Mouse (Mus musculus): ENCODE measurements around the gene Lrrc8a. TPM values are rescaled to one million over a fixed set of nuclear protein-coding genes. Genes with fewer than 3 reads are reported as not detected.

Lrrc8a gene
- polyA plus RNA-seq, 1 experiment from 2014 or later = 10.5 TPM

GRCm38 (mm10) chr2:30252521-30252920 lies 15.0 kb downstream of the Lrrc8a start:
- H3K27ac ChIP-seq (replicated peaks) = no peak overlapping the region
- peaks cover 66% of the 10 kb centered on the region for H3K36me3 ChIP-seq (replicated peaks)
- H3K4me3 ChIP-seq (replicated peaks) = no peak overlapping the region
- no peaks in the 10 kb centered on the region for H3K27me3 ChIP-seq
- no peaks in the 10 kb centered on the region for H3K9me3 ChIP-seq (replicated peaks)
- ATAC-seq (ENCODE audit: insufficient read depth) = no peak
- WGBS (ENCODE audit: insufficient replicate concordance) = 68% methylated on average over 3 of the region's 3 CpGs
- no peak overlapping the region for H3K9ac ChIP-seq
- peaks cover 40% of the 10 kb centered on the region for H3K4me1 ChIP-seq (replicated peaks)
- no peak overlapping the region for H3K4me2 ChIP-seq

- no peaks in the 10 kb centered on the region for H3K9me3 ChIP-seq (replicated peaks)
- WGBS (ENCODE audit: insufficient replicate concordance) = 41% methylated on average over 5 of the region's 5 CpGs
- H3K4me3 ChIP-seq (replicated peaks) = no peak overlapping the region
- no peak for ATAC-seq (ENCODE audit: insufficient read depth)
- no peak overlapping the region for H3K4me2 ChIP-seq
- H3K9ac ChIP-seq = no peak overlapping the region
- peaks cover 67% of the 10 kb centered on the region for H3K36me3 ChIP-seq (replicated peaks)
- H3K4me1 ChIP-seq (replicated peaks) = peaks cover 48% of the 10 kb centered on the region
- no peak overlapping the region for H3K27ac ChIP-seq (replicated peaks)
- H3K27me3 ChIP-seq = no peaks in the 10 kb centered on the region
Measured at GRCm38 (mm10) chr2:30253809-30254208, 16.3 kb downstream of the Lrrc8a start.

- Histone ChIP-seq H3K4me2 (no peak overlapping the region), H3K4me1 (replicated peaks) (peaks cover 51% of the 10 kb centered on the region), H3K9me3 (replicated peaks) (no peaks in the 10 kb centered on the region), H3K4me3 (replicated peaks) (no peak overlapping the region), H3K27me3 (no peaks in the 10 kb centered on the region), H3K9ac (no peak overlapping the region), H3K27ac (replicated peaks) (no peak overlapping the region), H3K36me3 (replicated peaks) (peaks cover 69% of the 10 kb centered on the region)
- no peak for ATAC-seq (ENCODE audit: insufficient read depth)
- 92% methylated on average over 42 of the region's 42 CpGs for WGBS (ENCODE audit: insufficient replicate concordance)
Measured at GRCm38 (mm10) chr2:30255631-30256395, 18.3 kb downstream of the Lrrc8a start.

- Histone ChIP-seq H3K9ac (no peak overlapping the region), H3K9me3 (replicated peaks) (no peaks in the 10 kb centered on the region), H3K4me1 (replicated peaks) (peaks cover 41% of the 10 kb centered on the region), H3K36me3 (replicated peaks) (peaks cover 78% of the 10 kb centered on the region), H3K4me2 (no peak overlapping the region), H3K4me3 (replicated peaks) (no peak overlapping the region), H3K27me3 (no peaks in the 10 kb centered on the region), H3K27ac (replicated peaks) (no peak overlapping the region)
- ATAC-seq (ENCODE audit: insufficient read depth) = no peak
- WGBS (ENCODE audit: insufficient replicate concordance) = 90% methylated on average over 30 of the region's 30 CpGs
Measured at GRCm38 (mm10) chr2:30256616-30257350, 19.3 kb downstream of the Lrrc8a start.

GRCm38 (mm10) chr2:30257699-30258460 lies 20.4 kb downstream of the Lrrc8a start:
- H3K9me3 ChIP-seq (replicated peaks) = no peaks in the 10 kb centered on the region
- 48% methylated on average over 7 of the region's 7 CpGs for WGBS (ENCODE audit: insufficient replicate concordance)
- no peaks in the 10 kb centered on the region for H3K27me3 ChIP-seq
- no peak overlapping the region for H3K9ac ChIP-seq
- ATAC-seq (ENCODE audit: insufficient read depth) = no peak
- H3K27ac ChIP-seq (replicated peaks) = no peak overlapping the region
- H3K4me2 ChIP-seq = no peak overlapping the region
- H3K36me3 ChIP-seq (replicated peaks) = peaks cover 82% of the 10 kb centered on the region
- peaks cover 31% of the 10 kb centered on the region for H3K4me1 ChIP-seq (replicated peaks)
- H3K4me3 ChIP-seq (replicated peaks) = no peak overlapping the region

- H3K4me3 ChIP-seq (replicated peaks) = no peak overlapping the region
- H3K4me2 ChIP-seq = no peak overlapping the region
- no peaks in the 10 kb centered on the region for H3K27me3 ChIP-seq
- ATAC-seq (ENCODE audit: insufficient read depth) = peak; percentile 30; the same call in 1 of the 2 replicates
- no peaks in the 10 kb centered on the region for H3K9me3 ChIP-seq (replicated peaks)
- WGBS (ENCODE audit: insufficient replicate concordance) = 47% methylated on average over 4 of the region's 4 CpGs
- H3K36me3 ChIP-seq (replicated peaks) = peaks cover 84% of the 10 kb centered on the region
- no peak overlapping the region for H3K27ac ChIP-seq (replicated peaks)
- peaks cover 28% of the 10 kb centered on the region for H3K4me1 ChIP-seq (replicated peaks)
- H3K9ac ChIP-seq = no peak overlapping the region
Measured at GRCm38 (mm10) chr2:30258600-30258999, 21.1 kb downstream of the Lrrc8a start.

GRCm38 (mm10) chr2:30259131-30260064 lies 21.9 kb downstream of the Lrrc8a start:
- Histone ChIP-seq H3K27ac (replicated peaks) (no peak overlapping the region), H3K9ac (no peak overlapping the region), H3K9me3 (replicated peaks) (no peaks in the 10 kb centered on the region), H3K36me3 (replicated peaks) (peaks cover 92% of the 10 kb centered on the region), H3K4me2 (no peak overlapping the region), H3K4me1 (replicated peaks) (peaks cover 25% of the 10 kb centered on the region), H3K27me3 (no peaks in the 10 kb centered on the region), H3K4me3 (replicated peaks) (no peak overlapping the region)
- 77% methylated on average over 15 of the region's 15 CpGs for WGBS (ENCODE audit: insufficient replicate concordance)
- no peak for ATAC-seq (ENCODE audit: insufficient read depth)

- no peaks in the 10 kb centered on the region for H3K27me3 ChIP-seq
- no peak overlapping the region for H3K27ac ChIP-seq (replicated peaks)
- H3K4me2 ChIP-seq = no peak overlapping the region
- peaks cover 40% of the 10 kb centered on the region for H3K4me1 ChIP-seq (replicated peaks)
- 75% methylated on average over 4 of the region's 4 CpGs for WGBS (ENCODE audit: insufficient replicate concordance)
- peaks cover 86% of the 10 kb centered on the region for H3K36me3 ChIP-seq (replicated peaks)
- H3K9ac ChIP-seq = no peak overlapping the region
- ATAC-seq (ENCODE audit: insufficient read depth) = no peak
- H3K9me3 ChIP-seq (replicated peaks) = no peaks in the 10 kb centered on the region
- no peak overlapping the region for H3K4me3 ChIP-seq (replicated peaks)
Measured at GRCm38 (mm10) chr2:30261064-30261736, 23.7 kb downstream of the Lrrc8a start.

- 88% methylated on average over 18 of the region's 18 CpGs for WGBS (ENCODE audit: insufficient replicate concordance)
- Histone ChIP-seq H3K9me3 (replicated peaks) (no peaks in the 10 kb centered on the region), H3K4me2 (no peak overlapping the region), H3K27me3 (no peaks in the 10 kb centered on the region), H3K27ac (replicated peaks) (no peak overlapping the region), H3K36me3 (replicated peaks) (peaks cover 76% of the 10 kb centered on the region), H3K9ac (no peak overlapping the region), H3K4me1 (replicated peaks) (peaks cover 49% of the 10 kb centered on the region), H3K4me3 (replicated peaks) (no peak overlapping the region)
- ATAC-seq (ENCODE audit: insufficient read depth) = no peak
Measured at GRCm38 (mm10) chr2:30261921-30262839, 24.7 kb downstream of the Lrrc8a start.
